Mouse (Mus musculus) liver, embryonic 16.5 days (tissue): ENCODE data around the gene Osbpl7. TPM values are rescaled to one million over a fixed set of nuclear protein-coding genes. Genes with fewer than 3 reads are reported as not detected.

Source experiments
- ATAC-seq: fragments of 200-750 bp; cut with Nextera tagmentation; 2 replicates; pipeline ENCODE4 v1.8.0; 2017; ENCODE audit warnings: low read depth, mild to moderate bottlenecking, moderate number of reproducible peaks, moderate library complexity
- H3K27ac ChIP-seq: fragments of 300-500 bp; sonication (generic); 2 replicates; pipeline ENCODE4 v1.5.1; 2014; ENCODE audit warnings: mild to moderate bottlenecking, low read length
- H3K27me3 ChIP-seq: fragments of 300-500 bp; sonication (generic); 2 replicates; pipeline ENCODE4 v1.6.1; 2014; ENCODE audit warnings: low read depth, low read length, mixed read lengths; ENCODE audit not compliant: control insufficient read depth, insufficient read depth
- H3K36me3 ChIP-seq: fragments of 300-500 bp; sonication (generic); 2 replicates; pipeline ENCODE4 v1.6.1; 2014; ENCODE audit warnings: mild to moderate bottlenecking; ENCODE audit not compliant: control insufficient read depth, insufficient read depth
- H3K4me1 ChIP-seq: fragments of 300-500 bp; sonication (generic); 2 replicates; pipeline ENCODE4 v1.6.1; 2014; ENCODE audit warnings: low read depth, low read length, mixed read lengths; ENCODE audit not compliant: control insufficient read depth
- H3K4me2 ChIP-seq: fragments of 300-500 bp; sonication (generic); 2 replicates; pipeline ENCODE4 v1.6.1; 2014; ENCODE audit warnings: low read depth, low read length, mixed read lengths
- H3K4me3 ChIP-seq: fragments of 300-500 bp; sonication (generic); 2 replicates; pipeline ENCODE4 v1.5.1; 2014; ENCODE audit warnings: low read depth, mild to moderate bottlenecking, low read length
- H3K9ac ChIP-seq: fragments of 300-500 bp; sonication (generic); 2 replicates; pipeline ENCODE4 v1.6.1; 2014; ENCODE audit warnings: low read depth, low read length
- H3K9me3 ChIP-seq: fragments of 300-500 bp; sonication (generic); replicated peaks from 2 replicates; pipeline ENCODE4 v1.6.1; 2016; ENCODE audit warnings: low read length; ENCODE audit not compliant: control insufficient read depth
- WGBS: fragments of 180-500 bp; shearing (Covaris S2); extraction: QIAGEN DNeasy Blood & Tissue Kit; methylation state at CpG from one replicate; pipeline ENCODE4 v1.1.7; 2014; ENCODE audit not compliant: insufficient replicate concordance; 5-methylcytosine and 5-hydroxymethylcytosine counted together
- polyA plus RNA-seq: library from polyadenylated mRNA; unstranded; fragments of >200 nt; fragmentation: Nextera tagmentation; extraction: Ambion mirVana; gene quantifications from 2 replicates; pipeline ENCODE4 v1.2.1, GENCODE M21; 2015

The Osbpl7 gene
- polyA plus RNA-seq, 1 experiment from 2014 or later = 3.6 TPM

DNA sequence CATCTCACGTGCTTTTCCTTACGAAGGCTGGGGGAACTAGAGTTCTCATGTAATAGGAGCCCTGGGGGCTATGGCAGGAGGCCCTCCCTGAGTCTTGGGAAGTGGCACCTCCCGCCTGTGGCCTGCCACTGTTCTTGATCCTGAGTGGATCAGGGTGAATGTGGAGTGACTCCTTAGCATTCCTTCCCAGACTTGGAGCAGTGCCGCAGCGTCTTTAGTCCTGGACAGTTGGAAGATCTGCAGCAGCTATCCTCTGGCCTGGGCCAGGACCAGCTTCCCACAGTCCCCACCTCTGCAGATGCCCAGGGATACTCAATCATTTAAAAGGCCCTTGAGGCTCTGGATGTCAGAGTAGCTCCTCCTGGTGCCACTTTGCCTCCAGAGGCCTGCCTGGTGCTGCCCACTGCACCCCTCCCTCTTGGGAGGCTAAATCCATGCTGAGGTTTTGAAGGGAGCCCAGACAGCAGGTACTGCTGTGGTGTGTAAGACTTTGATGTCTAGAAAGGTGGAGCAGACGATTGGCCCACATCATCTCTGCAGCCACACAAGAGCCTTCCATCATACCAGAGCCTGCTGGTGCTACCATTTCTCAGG is 839 bp upstream of the Osbpl7 start:
- no peak overlapping the region for H3K4me2 ChIP-seq
- no peak overlapping the region for H3K4me3 ChIP-seq
- H3K27ac ChIP-seq = no peak overlapping the region
- peaks cover 23% of the 10 kb centered on the region for H3K4me1 ChIP-seq
- 68% methylated on average over 6 of the region's 6 CpGs for whole genome bisulfite sequencing
- H3K36me3 ChIP-seq = no peaks in the 10 kb centered on the region; the same call in 1 of the 2 replicates
- no peaks in the 10 kb centered on the region for H3K9me3 ChIP-seq
- no peak for ATAC-seq
- H3K9ac ChIP-seq = no peak overlapping the region
- no peaks in the 10 kb centered on the region for H3K27me3 ChIP-seq

DNA sequence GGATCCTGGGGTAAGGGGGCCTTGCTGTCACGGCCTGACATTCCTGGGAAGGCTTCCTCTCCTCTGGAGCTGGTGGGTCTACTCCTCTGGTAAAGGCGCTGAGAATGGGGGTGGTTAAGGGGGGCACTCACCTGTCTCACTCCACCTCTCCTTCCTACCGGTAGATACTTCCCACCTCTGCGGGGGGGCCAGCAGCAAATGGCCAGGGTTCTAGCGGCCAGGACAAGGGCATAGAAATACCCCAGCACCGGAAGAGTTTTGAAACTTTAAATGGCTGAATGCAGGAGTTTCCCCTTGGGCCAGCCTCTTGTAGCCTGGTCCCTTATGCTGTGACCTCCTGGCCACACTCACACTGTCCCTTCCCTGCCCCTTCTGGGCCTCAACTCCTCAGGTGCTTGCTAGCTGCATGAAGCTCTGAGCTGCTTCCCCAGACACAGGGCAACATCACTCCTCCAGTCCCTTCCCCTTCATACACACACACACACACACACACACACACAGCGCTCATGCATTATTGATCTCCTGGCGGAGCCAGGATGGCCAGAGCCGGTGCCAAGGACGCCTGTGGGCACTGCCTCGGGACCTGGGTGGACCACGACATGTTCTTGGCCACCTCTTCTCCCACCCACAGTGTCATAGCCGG is 637 bp downstream of the Osbpl7 start:
- Histone ChIP-seq H3K4me3 (peak overlapping the region; percentile 62), H3K36me3 (no peaks in the 10 kb centered on the region), H3K9ac (peak overlapping the region; percentile 73), H3K4me2 (peak overlapping the region; percentile 75), H3K9me3 (no peaks in the 10 kb centered on the region), H3K27me3 (no peaks in the 10 kb centered on the region), H3K27ac (peak overlapping the region; percentile 18; the same call in 1 of the 2 replicates), H3K4me1 (peaks cover 23% of the 10 kb centered on the region)
- 0 out of 2 replicates have a peak, but pooled peaks have one; percentile 7 for ATAC-seq
- 11% methylated on average over 13 of the region's 13 CpGs for WGBS

DNA sequence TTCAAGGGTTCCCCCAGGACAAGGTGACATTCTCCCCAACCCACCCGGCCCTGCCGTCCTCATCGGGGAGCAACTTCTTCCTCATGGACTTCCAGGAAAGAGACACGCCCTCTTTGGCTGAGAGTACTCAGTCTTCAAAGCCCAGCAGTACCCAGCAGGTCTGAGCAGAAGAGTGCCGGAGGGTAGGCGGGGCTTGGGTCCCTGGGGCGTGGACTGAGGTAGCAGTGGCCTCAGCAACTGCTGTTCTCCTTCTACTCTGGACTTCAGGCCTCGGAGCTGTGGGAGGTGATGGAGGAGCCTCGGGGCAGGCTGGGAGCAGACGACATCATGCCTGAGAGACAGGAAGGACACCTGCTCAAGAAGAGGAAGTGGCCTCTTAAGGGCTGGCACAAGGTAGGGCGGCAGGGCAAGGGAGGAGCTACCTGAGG is 1.8 kb downstream of the Osbpl7 start:
- ATAC-seq = peak; percentile 64
- peaks cover 23% of the 10 kb centered on the region for H3K4me1 ChIP-seq
- no peaks in the 10 kb centered on the region for H3K36me3 ChIP-seq
- peak overlapping the region; percentile 62 for H3K4me3 ChIP-seq
- WGBS = 20% methylated on average over 11 of the region's 11 CpGs
- H3K9ac ChIP-seq = peak overlapping the region; percentile 73; the same call in 1 of the 2 replicates
- no peaks in the 10 kb centered on the region for H3K27me3 ChIP-seq
- peak overlapping the region; percentile 75 for H3K4me2 ChIP-seq
- H3K9me3 ChIP-seq = no peaks in the 10 kb centered on the region
- H3K27ac ChIP-seq = no peak overlapping the region

DNA sequence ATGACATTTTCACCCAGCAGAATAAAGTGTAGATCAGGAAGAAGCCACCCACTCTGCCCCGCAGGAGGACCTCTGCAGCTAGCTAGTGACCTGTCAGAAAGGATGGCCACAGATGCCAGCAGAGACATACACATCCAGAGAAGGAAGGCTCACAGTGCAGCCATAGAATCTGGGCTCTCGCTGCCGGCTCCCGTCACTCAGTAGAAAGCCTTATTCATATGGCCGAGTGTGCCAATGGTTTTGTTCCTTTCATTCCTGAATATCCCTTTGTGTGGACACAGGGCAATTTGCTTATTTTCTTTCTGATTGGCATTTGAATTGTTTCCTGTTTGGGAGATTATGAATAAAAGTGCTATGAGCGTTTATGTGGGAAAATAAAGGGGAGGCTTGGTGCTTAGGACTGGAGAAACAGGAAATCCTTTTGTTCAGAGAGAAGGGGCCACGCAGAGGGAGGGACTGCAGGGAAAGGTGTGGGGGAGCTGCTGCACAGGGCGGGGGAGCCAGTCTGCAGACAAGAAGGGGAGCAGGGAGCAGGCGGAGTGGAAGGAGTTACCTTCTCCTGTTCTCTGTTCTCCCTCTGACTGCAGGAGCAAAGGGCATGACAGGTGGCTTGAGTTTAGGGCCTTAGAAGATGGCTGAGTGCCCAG is 13.0 kb downstream of the Osbpl7 start:
- H3K4me3 ChIP-seq = no peak overlapping the region
- no peak overlapping the region for H3K4me2 ChIP-seq
- H3K9ac ChIP-seq = no peak overlapping the region
- H3K4me1 ChIP-seq = no peaks in the 10 kb centered on the region
- no peaks in the 10 kb centered on the region for H3K9me3 ChIP-seq
- H3K27ac ChIP-seq = no peak overlapping the region
- ATAC-seq = no peak
- 46% methylated on average over 9 of the region's 9 CpGs for WGBS
- H3K27me3 ChIP-seq = no peaks in the 10 kb centered on the region
- peaks cover 2% of the 10 kb centered on the region; the same call in 1 of the 2 replicates for H3K36me3 ChIP-seq

DNA sequence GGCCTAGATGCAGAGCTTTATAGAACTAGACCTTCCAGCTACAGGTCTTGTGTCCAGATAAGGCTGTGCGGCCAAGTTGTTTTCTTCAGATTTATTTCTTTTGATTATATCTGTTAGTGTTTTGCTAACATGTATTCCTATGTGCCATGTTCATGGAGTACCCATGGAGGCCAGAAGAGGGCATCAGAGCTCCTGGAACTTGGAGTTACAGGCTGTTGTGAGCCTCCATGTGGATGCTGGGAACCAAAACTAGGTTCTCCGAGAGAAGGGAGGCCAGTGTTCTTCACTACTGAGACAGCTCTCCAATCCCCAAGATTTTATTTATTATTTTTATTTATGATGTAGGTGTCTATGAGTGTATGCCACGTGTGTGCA is 13.5 kb downstream of the Osbpl7 start:
- Histone ChIP-seq H3K9ac (no peak overlapping the region), H3K27me3 (no peaks in the 10 kb centered on the region), H3K4me1 (no peaks in the 10 kb centered on the region), H3K36me3 (peaks cover 2% of the 10 kb centered on the region; the same call in 1 of the 2 replicates), H3K4me2 (no peak overlapping the region), H3K4me3 (no peak overlapping the region), H3K27ac (no peak overlapping the region), H3K9me3 (no peaks in the 10 kb centered on the region)
- WGBS = 72% methylated on average over 3 of the region's 3 CpGs
- ATAC-seq = no peak

DNA sequence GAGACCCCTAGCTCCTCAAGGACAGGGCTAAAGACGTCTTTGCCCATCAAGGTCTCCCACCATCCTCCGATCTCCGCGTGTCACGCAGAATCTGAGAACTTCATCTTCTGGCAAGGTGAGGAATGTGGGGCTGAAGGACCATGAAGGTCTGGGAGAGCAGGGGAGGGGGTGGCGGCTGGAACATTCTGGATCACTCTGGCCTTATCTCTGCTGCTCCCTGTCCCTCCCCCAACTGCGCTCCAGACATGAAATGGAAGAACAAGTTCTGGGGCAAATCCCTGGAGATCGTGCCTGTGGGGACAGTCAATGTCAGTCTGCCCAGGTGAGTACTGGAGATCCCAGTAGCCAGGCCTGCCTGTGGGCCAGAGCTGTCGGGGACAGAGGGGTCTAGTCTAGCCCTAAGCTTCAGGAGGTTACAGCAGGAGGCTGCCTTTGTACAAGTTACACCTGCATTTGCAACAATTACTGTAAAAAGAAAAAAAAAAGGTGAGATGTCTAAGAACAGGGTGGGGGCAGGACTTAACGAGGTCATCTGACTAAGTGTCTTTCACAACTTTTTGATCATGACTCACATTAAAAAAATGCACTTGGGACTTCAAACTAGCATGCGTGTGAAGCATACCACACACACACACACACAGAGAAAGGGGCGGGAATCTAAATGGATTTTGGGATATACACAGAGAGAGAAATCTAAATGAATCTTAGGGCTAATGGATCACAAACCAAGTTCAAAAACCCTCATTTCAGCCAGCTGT is 15.3 kb downstream of the Osbpl7 start:
- H3K9ac ChIP-seq = no peak overlapping the region
- no peak for ATAC-seq
- no peaks in the 10 kb centered on the region for H3K9me3 ChIP-seq
- H3K4me3 ChIP-seq = no peak overlapping the region
- H3K36me3 ChIP-seq = no peaks in the 10 kb centered on the region; the same call in 1 of the 2 replicates
- no peak overlapping the region for H3K4me2 ChIP-seq
- no peaks in the 10 kb centered on the region for H3K4me1 ChIP-seq
- H3K27ac ChIP-seq = no peak overlapping the region
- no peaks in the 10 kb centered on the region for H3K27me3 ChIP-seq
- WGBS = 80% methylated on average over 12 of the region's 12 CpGs

DNA sequence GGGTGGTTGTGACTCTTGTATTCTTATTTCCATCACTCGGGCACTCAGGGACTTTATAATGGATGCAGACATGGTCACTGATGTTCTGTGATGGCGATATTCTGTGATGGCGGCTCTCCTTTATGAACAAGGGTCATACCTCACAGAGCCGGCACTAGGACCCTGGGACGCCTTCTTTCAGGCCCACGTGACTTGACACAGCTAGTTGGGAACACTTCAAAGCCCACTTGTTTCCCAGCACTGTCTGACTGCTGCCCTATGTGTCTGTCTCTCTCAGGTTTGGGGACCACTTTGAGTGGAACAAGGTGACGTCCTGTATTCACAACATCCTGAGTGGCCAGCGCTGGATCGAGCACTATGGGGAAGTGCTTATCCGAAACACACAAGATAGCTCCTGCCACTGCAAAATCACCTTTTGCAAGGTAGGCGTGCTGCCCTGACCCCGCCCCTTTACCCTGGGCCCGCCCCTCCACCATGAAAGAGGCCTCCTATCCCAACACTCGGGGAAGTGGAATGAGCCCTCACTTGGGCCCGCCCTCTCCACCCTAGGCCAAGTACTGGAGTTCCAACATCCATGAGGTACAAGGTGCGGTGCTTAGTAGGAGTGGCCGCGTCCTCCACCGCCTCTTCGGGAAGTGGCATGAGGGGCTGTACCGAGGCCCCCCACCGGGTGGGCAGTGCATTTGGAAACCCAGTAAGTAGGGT is 16.4 kb downstream of the Osbpl7 start:
- H3K9me3 ChIP-seq = no peaks in the 10 kb centered on the region
- H3K27ac ChIP-seq = no peak overlapping the region
- H3K36me3 ChIP-seq = no peaks in the 10 kb centered on the region; the same call in 1 of the 2 replicates
- no peak overlapping the region for H3K9ac ChIP-seq
- H3K4me3 ChIP-seq = no peak overlapping the region
- no peak overlapping the region for H3K4me2 ChIP-seq
- WGBS = 69% methylated on average over 22 of the region's 22 CpGs
- H3K4me1 ChIP-seq = no peaks in the 10 kb centered on the region
- H3K27me3 ChIP-seq = no peaks in the 10 kb centered on the region
- ATAC-seq = 0 out of 2 replicates have a peak, but pooled peaks have one; percentile 16

DNA sequence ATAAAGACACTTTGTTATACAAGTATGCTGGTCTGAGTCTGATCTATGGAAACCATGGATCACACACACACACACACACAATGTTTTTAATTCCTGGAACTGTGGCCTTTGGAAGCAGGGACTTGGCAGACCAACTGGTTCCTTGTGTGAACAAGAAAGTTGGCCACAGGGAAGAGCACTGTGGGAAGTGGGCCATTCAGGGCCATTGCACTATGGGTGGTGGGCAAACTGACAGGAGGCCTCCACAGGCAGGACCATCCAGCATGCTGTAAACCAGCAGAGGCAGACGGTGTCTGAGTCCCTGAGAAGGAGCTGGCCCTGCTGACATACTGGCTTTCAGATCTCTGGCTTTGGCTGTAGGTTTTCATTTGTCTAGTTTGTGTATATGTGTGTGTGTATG is 18.9 kb downstream of the Osbpl7 start:
- Histone ChIP-seq H3K9me3 (no peaks in the 10 kb centered on the region), H3K4me1 (no peaks in the 10 kb centered on the region), H3K27ac (no peak overlapping the region), H3K4me2 (no peak overlapping the region), H3K27me3 (no peaks in the 10 kb centered on the region), H3K4me3 (no peak overlapping the region), H3K9ac (no peak overlapping the region), H3K36me3 (no peaks in the 10 kb centered on the region; the same call in 1 of the 2 replicates)
- 83% methylated on average over 1 of the region's 1 CpGs for WGBS
- no peak for ATAC-seq
